Mouse (Mus musculus): ENCODE data around the gene Trim31. TPM values are rescaled to one million over a fixed set of nuclear protein-coding genes. Genes with fewer than 3 reads are reported as not detected.
"Not testable (repeated sequence)": the region's sequence is repeated elsewhere in the genome, so short reads cannot be mapped to it uniquely, and the experiment has no call there.

Trim31 gene
- polyA plus RNA-seq, 1 experiment from 2014 or later, result 63.1 TPM

DNA sequence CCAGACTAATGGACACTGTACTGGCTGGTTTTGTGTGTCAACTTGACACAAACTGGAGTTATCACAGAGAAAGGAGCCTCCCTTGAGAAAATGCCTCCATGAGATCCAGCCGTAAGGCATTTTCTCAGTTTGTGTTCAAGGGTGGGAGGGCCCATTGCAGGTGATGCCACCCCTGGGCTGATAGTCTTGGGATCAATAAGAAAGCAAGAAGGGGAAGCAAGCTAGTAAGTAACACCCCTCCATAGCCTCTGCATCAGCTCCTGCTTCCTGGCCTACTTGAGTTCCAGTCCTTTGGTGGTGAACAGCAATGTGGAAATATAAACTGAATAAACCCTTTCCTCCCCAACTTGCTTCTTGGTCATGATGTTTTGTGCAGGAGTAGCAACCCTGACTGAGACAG lies 6.4 kb upstream of the Trim31 start:
- not testable (repeated sequence) for H3K9ac ChIP-seq (ENCODE audit: low read depth, low read length); H3K4me3 ChIP-seq (ENCODE audit: low read length); H3K4me1 ChIP-seq (ENCODE audit: control insufficient read depth, insufficient read depth, low read length); H3K4me2 ChIP-seq (ENCODE audit: low read depth, low read length); H3K9me3 ChIP-seq (ENCODE audit: control insufficient read depth, low read length); H3K27me3 ChIP-seq (replicated peaks; ENCODE audit: control insufficient read depth, insufficient read depth, low read length); ATAC-seq; H3K36me3 ChIP-seq (ENCODE audit: control insufficient read depth, insufficient read depth, low read length)
- 0 out of 2 replicates have a peak overlapping the region, but pooled peaks have one; percentile 26 for H3K27ac ChIP-seq (ENCODE audit: low read length)
- WGBS, result 79% methylated on average over 1 of the region's 1 CpGs

DNA sequence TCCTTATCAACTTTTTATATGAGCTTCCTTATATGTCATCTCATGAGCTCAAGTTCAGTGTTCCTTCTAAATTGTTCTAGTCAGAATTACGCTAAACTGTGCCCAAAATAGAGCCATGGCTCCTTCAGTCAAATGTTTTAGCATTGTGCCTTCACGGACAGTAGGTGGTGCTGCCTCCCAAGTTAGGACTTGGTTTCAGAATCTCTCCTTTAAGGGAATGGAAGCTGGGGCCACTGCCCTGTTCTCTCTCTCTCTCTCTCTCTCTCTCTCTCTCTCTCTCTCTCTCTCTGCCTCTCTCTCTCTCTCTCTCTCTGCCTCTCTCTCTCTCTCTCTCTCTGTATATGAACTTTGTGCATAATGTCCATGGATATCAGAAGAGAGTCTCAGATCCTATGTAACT lies 5.6 kb upstream of the Trim31 start:
- Histone ChIP-seq H3K9me3 (ENCODE audit: control insufficient read depth, low read length) (no peaks in the 10 kb centered on the region), H3K36me3 (ENCODE audit: control insufficient read depth, insufficient read depth, low read length) (no peaks in the 10 kb centered on the region), H3K9ac (ENCODE audit: low read depth, low read length) (no peak overlapping the region), H3K27me3 (replicated peaks; ENCODE audit: control insufficient read depth, insufficient read depth, low read length) (no peaks in the 10 kb centered on the region), H3K4me1 (ENCODE audit: control insufficient read depth, insufficient read depth, low read length) (0 out of 2 replicates have a peak, but pooled peaks cover 2% of the 10 kb centered on the region), H3K27ac (ENCODE audit: low read length) (no peak overlapping the region), H3K4me3 (ENCODE audit: low read length) (no peak overlapping the region), H3K4me2 (ENCODE audit: low read depth, low read length) (no peak overlapping the region)
- ATAC-seq, result no peak
- 15% methylated on average over 2 of the region's 2 CpGs for WGBS

DNA sequence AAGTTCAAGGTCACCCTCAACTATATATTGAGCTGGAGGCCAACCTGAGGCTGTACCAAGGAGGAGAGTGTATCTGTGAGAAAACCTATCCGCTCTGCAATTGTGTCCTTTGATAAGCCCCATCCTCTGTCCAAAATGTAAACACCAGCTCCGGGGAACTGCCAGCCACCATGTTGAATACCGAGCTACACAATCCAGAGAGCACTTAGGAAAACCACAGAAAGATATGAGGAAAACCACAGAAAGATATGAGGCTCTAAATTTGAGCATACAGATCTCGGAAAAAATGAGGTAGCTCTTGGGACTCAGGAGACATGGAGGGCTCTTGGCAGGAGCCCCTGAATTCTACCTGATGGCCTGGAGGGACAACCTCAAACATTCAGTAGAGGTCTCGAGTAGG lies 4.5 kb upstream of the Trim31 start:
- 0 out of 2 replicates have a peak, but pooled peaks cover 2% of the 10 kb centered on the region for H3K4me1 ChIP-seq (ENCODE audit: control insufficient read depth, insufficient read depth, low read length)
- 54% methylated on average over 5 of the region's 5 CpGs for WGBS
- H3K4me3 ChIP-seq (ENCODE audit: low read length), result no peak overlapping the region
- H3K27ac ChIP-seq (ENCODE audit: low read length), result no peak overlapping the region
- no peaks in the 10 kb centered on the region for H3K9me3 ChIP-seq (ENCODE audit: control insufficient read depth, low read length)
- no peaks in the 10 kb centered on the region for H3K36me3 ChIP-seq (ENCODE audit: control insufficient read depth, insufficient read depth, low read length)
- no peaks in the 10 kb centered on the region for H3K27me3 ChIP-seq (replicated peaks; ENCODE audit: control insufficient read depth, insufficient read depth, low read length)
- no peak for ATAC-seq
- H3K9ac ChIP-seq (ENCODE audit: low read depth, low read length), result no peak overlapping the region
- no peak overlapping the region for H3K4me2 ChIP-seq (ENCODE audit: low read depth, low read length)

DNA sequence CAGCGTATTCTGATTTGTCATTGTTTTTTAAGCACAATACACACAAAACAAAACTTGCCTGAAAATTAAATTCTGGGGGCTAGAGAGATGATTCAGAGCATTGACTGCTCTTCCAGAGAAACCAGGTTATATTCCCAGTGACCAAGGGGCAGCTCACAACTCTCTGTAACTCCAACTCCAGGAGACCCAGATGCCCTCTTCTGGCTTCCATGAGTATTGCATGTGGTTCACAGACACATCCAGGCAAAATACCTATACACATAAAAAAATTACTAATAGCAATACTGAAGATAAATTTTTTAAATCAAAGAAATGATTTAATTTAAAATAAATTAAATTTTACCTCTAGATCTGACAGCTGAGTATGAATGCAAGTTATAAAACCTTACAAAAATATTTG lies 1.3 kb upstream of the Trim31 start:
- WGBS, result 90% methylated on average over 1 of the region's 1 CpGs
- no peak overlapping the region for H3K4me3 ChIP-seq (ENCODE audit: low read length)
- H3K9ac ChIP-seq (ENCODE audit: low read depth, low read length), result no peak overlapping the region
- H3K27ac ChIP-seq (ENCODE audit: low read length), result no peak overlapping the region
- no peaks in the 10 kb centered on the region for H3K27me3 ChIP-seq (replicated peaks; ENCODE audit: control insufficient read depth, insufficient read depth, low read length)
- no peaks in the 10 kb centered on the region for H3K9me3 ChIP-seq (ENCODE audit: control insufficient read depth, low read length)
- no peak for ATAC-seq
- no peaks in the 10 kb centered on the region for H3K36me3 ChIP-seq (ENCODE audit: control insufficient read depth, insufficient read depth, low read length)
- H3K4me2 ChIP-seq (ENCODE audit: low read depth, low read length), result no peak overlapping the region
- 0 out of 2 replicates have a peak, but pooled peaks cover 2% of the 10 kb centered on the region for H3K4me1 ChIP-seq (ENCODE audit: control insufficient read depth, insufficient read depth, low read length)

DNA sequence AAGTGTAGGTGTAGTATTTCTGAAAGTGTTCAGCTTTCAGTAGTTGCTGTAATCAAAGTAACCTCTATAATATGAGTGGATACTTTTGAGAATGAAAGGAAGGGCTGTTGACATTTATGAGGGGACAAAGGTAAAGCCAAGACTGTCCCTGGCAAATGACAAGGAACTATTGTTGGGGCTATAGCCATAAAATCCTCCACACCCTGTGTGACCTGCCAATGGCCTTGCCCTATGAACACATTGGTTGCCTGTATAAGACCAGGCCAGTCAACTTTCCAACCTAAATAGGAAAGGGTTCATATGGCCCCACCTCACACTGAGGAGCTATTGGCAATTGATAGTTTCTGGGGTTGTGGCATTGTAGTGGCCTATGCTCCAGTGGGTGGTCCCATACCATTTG lies 853 bp upstream of the Trim31 start:
- H3K4me1 ChIP-seq (ENCODE audit: control insufficient read depth, insufficient read depth, low read length), result 0 out of 2 replicates have a peak, but pooled peaks cover 2% of the 10 kb centered on the region
- H3K9me3 ChIP-seq (ENCODE audit: control insufficient read depth, low read length), result no peaks in the 10 kb centered on the region
- no peaks in the 10 kb centered on the region for H3K36me3 ChIP-seq (ENCODE audit: control insufficient read depth, insufficient read depth, low read length)
- no peaks in the 10 kb centered on the region for H3K27me3 ChIP-seq (replicated peaks; ENCODE audit: control insufficient read depth, insufficient read depth, low read length)
- peak overlapping the region; percentile 38 for H3K4me2 ChIP-seq (ENCODE audit: low read depth, low read length)
- peak overlapping the region; percentile 17; the same call in 1 of the 2 replicates for H3K4me3 ChIP-seq (ENCODE audit: low read length)
- H3K27ac ChIP-seq (ENCODE audit: low read length), result peak overlapping the region; percentile 97
- ATAC-seq, result peak; percentile 86
- H3K9ac ChIP-seq (ENCODE audit: low read depth, low read length), result no peak overlapping the region

DNA sequence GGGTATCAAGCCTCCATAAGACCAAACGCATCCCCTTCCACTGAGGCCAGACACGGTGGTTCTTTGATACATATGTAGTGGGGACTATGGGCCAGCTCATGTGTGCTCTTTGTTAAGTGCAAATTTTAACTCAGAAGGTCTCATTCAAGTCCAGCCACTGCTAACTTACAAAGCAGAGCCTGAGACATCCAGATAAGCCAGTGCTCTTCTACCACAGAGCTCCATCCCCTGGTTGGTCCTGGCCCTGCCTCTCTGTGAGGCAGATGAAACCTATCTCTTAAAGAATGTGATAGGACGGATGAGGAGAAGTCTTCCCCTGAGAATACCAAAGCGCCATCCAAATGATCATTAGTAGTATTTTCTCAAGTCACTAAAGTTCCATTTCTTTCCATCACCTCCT lies 1.5 kb downstream of the Trim31 start:
- no peaks in the 10 kb centered on the region for H3K9me3 ChIP-seq (ENCODE audit: control insufficient read depth, low read length)
- peak overlapping the region; percentile 42 for H3K4me3 ChIP-seq (ENCODE audit: low read length)
- no peak for ATAC-seq
- no peaks in the 10 kb centered on the region for H3K27me3 ChIP-seq (replicated peaks; ENCODE audit: control insufficient read depth, insufficient read depth, low read length)
- H3K36me3 ChIP-seq (ENCODE audit: control insufficient read depth, insufficient read depth, low read length), result no peaks in the 10 kb centered on the region
- peak overlapping the region; percentile 60 for H3K4me2 ChIP-seq (ENCODE audit: low read depth, low read length)
- H3K4me1 ChIP-seq (ENCODE audit: control insufficient read depth, insufficient read depth, low read length), result 0 out of 2 replicates have a peak, but pooled peaks cover 2% of the 10 kb centered on the region
- peak overlapping the region; percentile 97 for H3K27ac ChIP-seq (ENCODE audit: low read length)
- WGBS, result 75% methylated on average over 4 of the region's 4 CpGs
- peak overlapping the region; percentile 65 for H3K9ac ChIP-seq (ENCODE audit: low read depth, low read length)

DNA sequence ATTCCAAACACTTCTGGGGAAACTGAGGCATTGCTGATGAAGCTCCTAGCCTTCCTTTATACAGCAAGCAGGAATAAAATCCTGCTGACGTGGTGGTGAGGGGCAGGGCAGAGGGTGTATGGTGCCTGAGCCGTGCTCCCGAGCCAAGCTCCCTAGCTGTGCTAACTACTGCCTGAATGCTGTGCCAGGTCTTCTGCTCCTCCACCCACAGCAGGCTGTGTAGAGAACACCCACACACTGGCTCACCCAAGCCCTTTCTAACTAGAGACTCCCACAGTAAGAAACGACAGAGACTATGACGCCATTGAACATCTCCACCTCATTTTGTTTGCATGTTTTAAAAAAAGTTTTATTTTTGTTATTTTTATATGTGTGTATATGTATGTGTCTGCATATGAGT lies 2.1 kb downstream of the Trim31 start:
- WGBS, result 75% methylated on average over 5 of the region's 5 CpGs
- H3K4me3 ChIP-seq (ENCODE audit: low read length), result peak overlapping the region; percentile 42
- 0 out of 2 replicates have a peak, but pooled peaks cover 2% of the 10 kb centered on the region for H3K4me1 ChIP-seq (ENCODE audit: control insufficient read depth, insufficient read depth, low read length)
- 0 out of 2 replicates have a peak overlapping the region, but pooled peaks have one; percentile 12 for H3K27ac ChIP-seq (ENCODE audit: low read length)
- peak overlapping the region; percentile 65 for H3K9ac ChIP-seq (ENCODE audit: low read depth, low read length)
- no peaks in the 10 kb centered on the region for H3K9me3 ChIP-seq (ENCODE audit: control insufficient read depth, low read length)
- ATAC-seq, result no peak
- H3K27me3 ChIP-seq (replicated peaks; ENCODE audit: control insufficient read depth, insufficient read depth, low read length), result no peaks in the 10 kb centered on the region
- peak overlapping the region; percentile 60 for H3K4me2 ChIP-seq (ENCODE audit: low read depth, low read length)
- H3K36me3 ChIP-seq (ENCODE audit: control insufficient read depth, insufficient read depth, low read length), result no peaks in the 10 kb centered on the region

DNA sequence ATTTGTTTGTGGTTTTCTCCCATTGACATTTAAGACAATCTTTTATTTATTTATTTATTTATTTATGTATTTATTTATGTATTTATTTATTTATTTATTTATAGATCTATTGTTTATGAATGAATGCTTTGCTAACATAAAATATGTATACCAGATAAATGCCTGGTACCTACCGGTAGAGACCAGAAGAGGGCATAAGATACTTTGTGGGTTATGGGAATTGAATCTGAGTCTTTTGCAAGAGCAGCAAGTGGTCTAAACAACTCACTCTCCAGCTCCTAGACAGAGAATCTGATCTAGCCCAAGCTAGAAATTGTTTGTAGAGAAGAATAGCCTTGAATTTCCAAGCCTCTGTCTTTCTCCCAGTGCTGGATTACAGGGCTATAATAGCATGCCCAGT lies 2.8 kb downstream of the Trim31 start:
- Histone ChIP-seq H3K27me3 (replicated peaks; ENCODE audit: control insufficient read depth, insufficient read depth, low read length) (no peaks in the 10 kb centered on the region), H3K27ac (ENCODE audit: low read length) (no peak overlapping the region), H3K4me3 (ENCODE audit: low read length) (peak overlapping the region; percentile 42), H3K9ac (ENCODE audit: low read depth, low read length) (no peak overlapping the region), H3K9me3 (ENCODE audit: control insufficient read depth, low read length) (no peaks in the 10 kb centered on the region), H3K4me1 (ENCODE audit: control insufficient read depth, insufficient read depth, low read length) (no peaks in the 10 kb centered on the region), H3K36me3 (ENCODE audit: control insufficient read depth, insufficient read depth, low read length) (no peaks in the 10 kb centered on the region), H3K4me2 (ENCODE audit: low read depth, low read length) (peak overlapping the region; percentile 60)
- ATAC-seq, result no peak
- 35% methylated on average over 1 of the region's 1 CpGs for WGBS

DNA sequence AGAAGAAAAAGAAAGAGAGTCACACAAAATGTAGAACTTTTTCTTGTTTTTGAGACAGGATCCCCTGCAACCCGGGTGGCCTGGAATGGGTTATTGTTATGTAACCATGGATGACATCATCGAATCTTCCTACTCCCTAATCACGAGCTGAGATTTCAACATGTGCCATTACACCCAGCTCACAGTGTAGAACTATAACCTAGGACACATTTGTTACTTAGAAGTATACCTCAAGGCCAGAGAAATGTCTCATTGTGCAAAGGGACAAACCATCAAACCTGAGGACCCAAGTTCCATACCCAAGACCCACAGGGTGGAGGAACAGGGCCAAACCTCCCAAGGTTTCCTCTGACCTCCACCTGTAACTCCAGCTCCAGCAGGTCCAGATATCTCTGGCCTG lies 5.7 kb downstream of the Trim31 start:
- WGBS, result 70% methylated on average over 3 of the region's 3 CpGs
- no peaks in the 10 kb centered on the region for H3K9me3 ChIP-seq (ENCODE audit: control insufficient read depth, low read length)
- no peak overlapping the region for H3K4me2 ChIP-seq (ENCODE audit: low read depth, low read length)
- H3K9ac ChIP-seq (ENCODE audit: low read depth, low read length), result no peak overlapping the region
- H3K4me1 ChIP-seq (ENCODE audit: control insufficient read depth, insufficient read depth, low read length), result no peaks in the 10 kb centered on the region
- H3K4me3 ChIP-seq (ENCODE audit: low read length), result no peak overlapping the region
- H3K36me3 ChIP-seq (ENCODE audit: control insufficient read depth, insufficient read depth, low read length), result no peaks in the 10 kb centered on the region
- ATAC-seq, result no peak
- H3K27me3 ChIP-seq (replicated peaks; ENCODE audit: control insufficient read depth, insufficient read depth, low read length), result no peaks in the 10 kb centered on the region
- H3K27ac ChIP-seq (ENCODE audit: low read length), result no peak overlapping the region

DNA sequence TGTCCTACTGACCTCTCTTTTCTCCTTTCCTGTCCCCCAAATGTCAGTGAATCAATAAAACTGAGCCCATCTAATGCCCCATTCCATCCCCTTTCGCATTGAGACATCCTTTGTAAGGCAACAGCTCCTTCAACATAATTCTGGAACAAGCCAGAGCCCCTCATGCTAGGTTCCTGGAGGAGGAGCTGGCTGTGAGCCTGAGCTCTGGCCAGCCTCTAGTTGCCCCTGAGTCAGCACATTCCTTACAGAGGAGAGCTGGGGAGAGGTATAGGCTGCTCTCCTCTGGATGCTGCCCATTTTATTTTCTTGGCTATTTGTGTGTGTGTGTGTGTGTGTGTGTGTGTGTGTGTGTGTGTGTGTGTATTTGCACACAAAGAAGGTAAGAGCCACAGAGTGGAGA lies 10.3 kb downstream of the Trim31 start:
- WGBS, result 56% methylated on average over 1 of the region's 1 CpGs
- no peaks in the 10 kb centered on the region for H3K4me1 ChIP-seq (ENCODE audit: control insufficient read depth, insufficient read depth, low read length)
- H3K36me3 ChIP-seq (ENCODE audit: control insufficient read depth, insufficient read depth, low read length), result no peaks in the 10 kb centered on the region
- no peak overlapping the region for H3K4me3 ChIP-seq (ENCODE audit: low read length)
- ATAC-seq, result no peak
- H3K9me3 ChIP-seq (ENCODE audit: control insufficient read depth, low read length), result no peaks in the 10 kb centered on the region
- no peaks in the 10 kb centered on the region for H3K27me3 ChIP-seq (replicated peaks; ENCODE audit: control insufficient read depth, insufficient read depth, low read length)
- H3K4me2 ChIP-seq (ENCODE audit: low read depth, low read length), result no peak overlapping the region
- no peak overlapping the region for H3K9ac ChIP-seq (ENCODE audit: low read depth, low read length)
- H3K27ac ChIP-seq (ENCODE audit: low read length), result no peak overlapping the region

All from intestine, embryonic 16.5 days (tissue).